Mouse (Mus musculus): ENCODE data around the gene Zfp473.

- TF ChIP-seq POLR2A (IDR thresholded peaks at IDR 0.05; ENCODE audit: borderline replicate concordance, extremely low read depth, low read depth, low read length): no peak
- TF ChIP-seq CTCF (IDR thresholded peaks at IDR 0.05; ENCODE audit: insufficient read depth, low read length): no peak
Measured at GRCm38 (mm10) chr7:44726343-44726742, 24.5 kb downstream of the Zfp473 start.

Measured in lung, adult 2 months (tissue).